Mouse (Mus musculus) megakaryocyte, embryonic 14.5 days (primary cell): ENCODE measurements at regions not wholly inside any gene's neighbourhood (a gene's known extent, or its start where the extent isn't known, plus 50 kb on each side); places are given as distances from the start of the nearest gene placed in this dataset.

Experiments used
- H3K27me3 ChIP-seq: replicated peaks from 2 replicates; pipeline ENCODE3; 2012; ENCODE audit warnings: inconsistent platforms
- H3K36me3 ChIP-seq: replicated peaks from 2 replicates; pipeline ENCODE3; 2012; ENCODE audit warnings: low read length, inconsistent platforms, mixed read lengths
- H3K4me1 ChIP-seq: 2 replicates; pipeline ENCODE4 v1.6.1; 2012; ENCODE audit warnings: inconsistent platforms
- H3K4me3 ChIP-seq: replicated peaks from 2 replicates; pipeline ENCODE3; 2012; ENCODE audit warnings: moderate library complexity, mild to moderate bottlenecking, inconsistent platforms
- H3K9me3 ChIP-seq: 2 replicates; pipeline ENCODE4 v1.6.1; 2012; ENCODE audit warnings: inconsistent platforms
- FLI1 ChIP-seq: IDR thresholded peaks from 2 replicates; pipeline ENCODE4 v1.6.1; 2012; ENCODE audit warnings: low read length, inconsistent platforms, mixed read lengths
- GATA1 ChIP-seq: IDR thresholded peaks from 3 replicates; pipeline ENCODE4 v1.6.1; 2012; ENCODE audit warnings: mixed read lengths, low read length, inconsistent platforms, borderline replicate concordance

GRCm38 (mm10) chr9:101807249-101807648 is 54.4 kb upstream of the 9630041A04Rik start:
- Histone ChIP-seq H3K9me3 (peaks cover 14% of the 10 kb centered on the region), H3K36me3 (no peaks in the 10 kb centered on the region), H3K27me3 (no peaks in the 10 kb centered on the region), H3K4me1 (no peaks in the 10 kb centered on the region), H3K4me3 (no peak overlapping the region)
- TF ChIP-seq FLI1 (no peak), GATA1 (no peak)

DNA sequence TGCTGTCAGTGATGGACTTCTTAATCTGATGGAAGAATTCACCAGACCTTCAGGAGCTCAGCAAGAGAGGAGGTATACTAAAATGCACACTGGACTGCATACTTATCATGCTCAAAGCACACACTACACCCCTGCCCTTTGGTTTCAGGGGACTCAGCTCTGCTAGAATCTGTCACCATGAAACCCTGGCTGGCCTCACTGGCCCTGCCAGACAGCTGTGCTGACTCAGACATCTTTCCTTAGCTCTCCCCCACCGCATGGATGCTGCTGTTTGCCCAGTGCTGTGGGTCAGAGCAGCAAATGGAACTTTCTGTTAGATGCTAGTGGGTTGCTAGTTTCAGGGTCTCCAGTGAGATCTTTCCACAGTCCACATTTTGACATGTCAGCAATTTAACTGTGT is 64.9 kb upstream of the 9630041A04Rik start:
- no peak overlapping the region for H3K4me3 ChIP-seq
- H3K36me3 ChIP-seq: no peaks in the 10 kb centered on the region
- no peaks in the 10 kb centered on the region; the same call in 1 of the 2 replicates for H3K9me3 ChIP-seq
- no peaks in the 10 kb centered on the region for H3K27me3 ChIP-seq
- TF ChIP-seq GATA1 (no peak), FLI1 (no peak)
- no peaks in the 10 kb centered on the region for H3K4me1 ChIP-seq

DNA sequence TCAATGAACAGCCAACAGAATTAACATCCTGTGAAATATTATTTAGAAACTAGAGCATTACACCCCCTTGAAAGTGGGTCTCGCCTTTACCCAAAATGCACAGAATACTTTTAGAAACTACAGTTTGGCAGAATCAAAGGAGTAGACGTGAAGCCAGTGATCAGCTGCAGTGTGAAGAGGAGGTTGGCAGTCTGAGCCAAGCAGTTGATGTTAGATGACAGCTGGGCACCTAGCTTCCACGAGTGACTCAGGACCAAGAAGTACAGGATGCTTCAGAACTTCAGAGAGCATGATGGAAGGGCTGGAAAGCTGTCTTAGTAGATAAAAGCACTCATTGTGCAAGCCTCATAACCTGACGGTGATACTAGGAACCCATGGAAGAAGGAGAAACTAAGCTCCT is 65.6 kb upstream of the 9630041A04Rik start:
- Histone ChIP-seq H3K4me1 (no peaks in the 10 kb centered on the region), H3K27me3 (no peaks in the 10 kb centered on the region), H3K4me3 (no peak overlapping the region), H3K9me3 (no peaks in the 10 kb centered on the region; the same call in 1 of the 2 replicates), H3K36me3 (no peaks in the 10 kb centered on the region)
- TF ChIP-seq FLI1 (no peak), GATA1 (no peak)

DNA sequence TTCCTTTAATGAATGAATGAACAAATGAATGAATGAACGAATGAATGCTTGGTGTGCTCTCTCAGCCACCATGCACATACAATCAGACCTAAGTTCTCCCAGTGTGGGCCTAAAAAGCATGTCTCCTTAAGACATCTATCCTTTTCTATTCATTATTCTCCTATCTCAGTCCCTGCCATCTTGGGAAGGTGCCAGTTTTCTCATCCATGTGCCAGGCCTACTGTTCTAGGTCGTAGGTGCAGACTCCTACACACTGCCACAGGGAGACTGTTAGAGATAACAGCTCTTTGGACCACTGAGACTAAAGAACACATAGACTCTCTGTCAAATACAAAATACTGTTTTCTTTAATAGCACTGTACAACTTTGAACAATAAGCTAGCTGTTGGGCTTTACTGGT is 66.2 kb upstream of the 9630041A04Rik start:
- Histone ChIP-seq H3K27me3 (no peaks in the 10 kb centered on the region), H3K9me3 (no peaks in the 10 kb centered on the region; the same call in 1 of the 2 replicates), H3K36me3 (no peaks in the 10 kb centered on the region), H3K4me3 (no peak overlapping the region), H3K4me1 (no peaks in the 10 kb centered on the region)
- TF ChIP-seq GATA1: no peak
- TF ChIP-seq FLI1: no peak

GRCm38 (mm10) chr9:101790936-101791335 is 70.7 kb upstream of the 9630041A04Rik start:
- no peak for TF ChIP-seq GATA1
- TF ChIP-seq FLI1: no peak
- Histone ChIP-seq H3K4me1 (no peaks in the 10 kb centered on the region), H3K36me3 (no peaks in the 10 kb centered on the region), H3K27me3 (no peaks in the 10 kb centered on the region), H3K9me3 (peaks cover 4% of the 10 kb centered on the region), H3K4me3 (no peak overlapping the region)

- H3K4me1 ChIP-seq: no peaks in the 10 kb centered on the region
- H3K27me3 ChIP-seq: no peaks in the 10 kb centered on the region
- H3K9me3 ChIP-seq: 0 out of 2 replicates have a peak, but pooled peaks cover 3% of the 10 kb centered on the region
- H3K36me3 ChIP-seq: no peaks in the 10 kb centered on the region
- no peak overlapping the region for H3K4me3 ChIP-seq
- TF ChIP-seq FLI1: no peak
- no peak for TF ChIP-seq GATA1
Observed at GRCm38 (mm10) chr9:101740949-101741605, 120.6 kb upstream of the 9630041A04Rik start.

GRCm38 (mm10) chr9:101739322-101739721 is 122.3 kb upstream of the 9630041A04Rik start:
- Histone ChIP-seq H3K4me1 (no peaks in the 10 kb centered on the region), H3K9me3 (0 out of 2 replicates have a peak, but pooled peaks cover 3% of the 10 kb centered on the region), H3K36me3 (no peaks in the 10 kb centered on the region), H3K27me3 (no peaks in the 10 kb centered on the region), H3K4me3 (no peak overlapping the region)
- TF ChIP-seq FLI1: no peak
- TF ChIP-seq GATA1: no peak

DNA sequence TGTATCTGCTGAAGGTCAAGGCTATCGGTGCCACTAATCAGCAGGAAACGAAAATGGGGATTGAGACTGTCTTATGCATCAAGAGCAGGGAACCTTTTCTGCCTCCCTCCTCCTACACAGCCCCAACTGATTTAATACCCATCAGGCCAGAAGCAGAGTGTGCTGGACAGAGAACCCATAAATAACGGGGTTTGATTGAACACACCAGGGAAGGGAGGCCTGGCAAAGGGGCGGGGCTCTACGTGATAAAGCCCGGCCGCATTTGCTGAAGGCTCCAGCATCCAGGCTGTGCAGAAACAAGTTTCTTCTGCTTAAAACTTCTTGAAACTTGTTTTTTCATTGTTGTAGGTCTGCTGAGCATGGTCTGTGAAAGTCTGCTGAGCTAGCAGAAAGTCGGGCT is 127.4 kb upstream of the 9630041A04Rik start:
- Histone ChIP-seq H3K36me3 (no peaks in the 10 kb centered on the region), H3K9me3 (peaks cover 7% of the 10 kb centered on the region), H3K4me3 (no peak overlapping the region), H3K27me3 (no peaks in the 10 kb centered on the region), H3K4me1 (no peaks in the 10 kb centered on the region)
- TF ChIP-seq FLI1 (no peak), GATA1 (no peak)

GRCm38 (mm10) chr9:101733611-101734225 is 127.9 kb upstream of the 9630041A04Rik start:
- H3K4me3 ChIP-seq: no peak overlapping the region
- H3K27me3 ChIP-seq: no peaks in the 10 kb centered on the region
- no peak for TF ChIP-seq GATA1
- TF ChIP-seq FLI1: no peak
- H3K4me1 ChIP-seq: no peaks in the 10 kb centered on the region
- peaks cover 7% of the 10 kb centered on the region for H3K9me3 ChIP-seq
- H3K36me3 ChIP-seq: no peaks in the 10 kb centered on the region

- Histone ChIP-seq H3K9me3 (peaks cover 10% of the 10 kb centered on the region), H3K4me1 (no peaks in the 10 kb centered on the region), H3K36me3 (no peaks in the 10 kb centered on the region), H3K4me3 (no peak overlapping the region), H3K27me3 (no peaks in the 10 kb centered on the region)
- TF ChIP-seq GATA1 (no peak), FLI1 (no peak)
Observed at GRCm38 (mm10) chr9:101730136-101730535, 131.5 kb upstream of the 9630041A04Rik start.

DNA sequence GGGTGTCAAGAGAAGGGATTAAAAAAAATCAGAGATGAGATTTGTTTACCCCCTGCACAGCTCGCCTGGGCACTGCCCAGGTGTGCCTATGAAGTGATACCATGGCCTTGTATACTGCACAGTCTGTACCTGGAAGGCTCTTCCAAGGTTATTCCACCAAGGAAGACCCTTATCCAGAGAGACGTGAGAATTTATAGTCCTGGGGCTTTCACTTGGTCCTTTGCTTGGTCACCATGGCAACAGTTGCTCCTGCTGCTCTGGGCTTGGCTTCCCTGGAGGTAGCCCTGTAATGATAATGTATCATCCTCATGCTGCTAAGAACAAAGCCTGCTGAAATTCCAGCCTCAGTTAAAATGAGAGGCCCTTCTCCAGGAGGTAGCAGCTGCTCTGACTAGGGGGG is 143.7 kb upstream of the 9630041A04Rik start:
- Histone ChIP-seq H3K4me1 (no peaks in the 10 kb centered on the region), H3K36me3 (no peaks in the 10 kb centered on the region), H3K4me3 (no peak overlapping the region), H3K27me3 (no peaks in the 10 kb centered on the region), H3K9me3 (peaks cover 21% of the 10 kb centered on the region)
- TF ChIP-seq GATA1 (no peak), FLI1 (no peak)
